Mouse (Mus musculus): ENCODE results near the gene Mon1a. TPM values are rescaled to one million over a fixed set of nuclear protein-coding genes. Genes with fewer than 3 reads are reported as not detected.

Gene Mon1a
- polyA plus RNA-seq, 1 experiment, result 34.9 TPM

GRCm38 (mm10) chr9:107932221-107932620 is 44.3 kb downstream of the Mon1a start:
- TF ChIP-seq CTCF (conservative IDR thresholded peaks at IDR 0.05; ENCODE audit: insufficient read depth, insufficient read length, low read depth, low read length) (no peak), POLR2A (IDR thresholded peaks at IDR 0.05; ENCODE audit: low read depth, low read length) (no peak)
- Histone ChIP-seq H3K27ac (ENCODE audit: insufficient read depth, low read depth, low read length) (no peak overlapping the region), H3K36me3 (ENCODE audit: control insufficient read depth, insufficient read depth, low read length) (no peaks in the 10 kb centered on the region), H3K27me3 (replicated peaks; ENCODE audit: control insufficient read depth, insufficient read depth, low read length) (peaks cover 5% of the 10 kb centered on the region; the same call in 1 of the 2 replicates), H3K4me1 (ENCODE audit: control insufficient read depth, insufficient read depth, low read length) (no peaks in the 10 kb centered on the region), H3K4me3 (ENCODE audit: insufficient read depth, low read depth, low read length) (no peak overlapping the region)
- WGBS, result 79% methylated on average over 4 of the region's 4 CpGs
- no peak for DNase-seq

- Histone ChIP-seq H3K27ac (ENCODE audit: insufficient read depth, low read depth, low read length) (no peak overlapping the region), H3K4me1 (ENCODE audit: control insufficient read depth, insufficient read depth, low read length) (no peaks in the 10 kb centered on the region), H3K27me3 (replicated peaks; ENCODE audit: control insufficient read depth, insufficient read depth, low read length) (peaks cover 5% of the 10 kb centered on the region; the same call in 1 of the 2 replicates), H3K4me3 (ENCODE audit: insufficient read depth, low read depth, low read length) (no peak overlapping the region), H3K36me3 (ENCODE audit: control insufficient read depth, insufficient read depth, low read length) (no peaks in the 10 kb centered on the region)
- TF ChIP-seq POLR2A (IDR thresholded peaks at IDR 0.05; ENCODE audit: low read depth, low read length) (no peak), CTCF (conservative IDR thresholded peaks at IDR 0.05; ENCODE audit: insufficient read depth, insufficient read length, low read depth, low read length) (no peak)
- DNase-seq, result no peak
- 73% methylated on average over 11 of the region's 11 CpGs for WGBS
Observed at GRCm38 (mm10) chr9:107934146-107934545, 46.2 kb downstream of the Mon1a start.

- no peak within 1 kb of the TSS for H3K4me3 ChIP-seq (ENCODE audit: insufficient read depth, low read depth, low read length)
- peaks cover 5% of the 10 kb centered on the region; the same call in 1 of the 2 replicates for H3K27me3 ChIP-seq (replicated peaks; ENCODE audit: control insufficient read depth, insufficient read depth, low read length)
- H3K36me3 ChIP-seq (ENCODE audit: control insufficient read depth, insufficient read depth, low read length), result no peaks in the 10 kb centered on the region
- no peaks in the 10 kb centered on the region for H3K4me1 ChIP-seq (ENCODE audit: control insufficient read depth, insufficient read depth, low read length)
- H3K27ac ChIP-seq (ENCODE audit: insufficient read depth, low read depth, low read length), result no peak within 1 kb of the TSS
- TF ChIP-seq POLR2A (IDR thresholded peaks at IDR 0.05; ENCODE audit: low read depth, low read length), result no peak
- 47% methylated on average over 2 of the region's 3 CpGs for WGBS
- DNase-seq, result no peak
Observed at GRCm38 (mm10) chr9:107935374-107935773, 47.4 kb downstream of the Mon1a start, which contains the start of gene Camkv. Camkv (plus strand) TSS chr9:107935674.

- WGBS, result 2% methylated on average over 40 of the region's 41 CpGs
- no peak overlapping the region for H3K27ac ChIP-seq (ENCODE audit: insufficient read depth, low read depth, low read length)
- no peak for TF ChIP-seq CTCF (conservative IDR thresholded peaks at IDR 0.05; ENCODE audit: insufficient read depth, insufficient read length, low read depth, low read length)
- no peak for TF ChIP-seq POLR2A (IDR thresholded peaks at IDR 0.05; ENCODE audit: low read depth, low read length)
- no peak for DNase-seq
- peaks cover 5% of the 10 kb centered on the region; the same call in 1 of the 2 replicates for H3K27me3 ChIP-seq (replicated peaks; ENCODE audit: control insufficient read depth, insufficient read depth, low read length)
- H3K4me3 ChIP-seq (ENCODE audit: insufficient read depth, low read depth, low read length), result no peak overlapping the region
- H3K36me3 ChIP-seq (ENCODE audit: control insufficient read depth, insufficient read depth, low read length), result no peaks in the 10 kb centered on the region
- no peaks in the 10 kb centered on the region for H3K4me1 ChIP-seq (ENCODE audit: control insufficient read depth, insufficient read depth, low read length)
Observed at GRCm38 (mm10) chr9:107935790-107936214, 47.9 kb downstream of the Mon1a start.

- Histone ChIP-seq H3K27me3 (replicated peaks; ENCODE audit: control insufficient read depth, insufficient read depth, low read length) (peaks cover 5% of the 10 kb centered on the region; the same call in 1 of the 2 replicates), H3K4me3 (ENCODE audit: insufficient read depth, low read depth, low read length) (no peak overlapping the region), H3K4me1 (ENCODE audit: control insufficient read depth, insufficient read depth, low read length) (no peaks in the 10 kb centered on the region), H3K27ac (ENCODE audit: insufficient read depth, low read depth, low read length) (no peak overlapping the region), H3K36me3 (ENCODE audit: control insufficient read depth, insufficient read depth, low read length) (no peaks in the 10 kb centered on the region)
- 9% methylated on average over 29 of the region's 29 CpGs for WGBS
- DNase-seq, result no peak
- TF ChIP-seq CTCF (conservative IDR thresholded peaks at IDR 0.05; ENCODE audit: insufficient read depth, insufficient read length, low read depth, low read length), result no peak
- no peak for TF ChIP-seq POLR2A (IDR thresholded peaks at IDR 0.05; ENCODE audit: low read depth, low read length)
Observed at GRCm38 (mm10) chr9:107936215-107936822, 48.4 kb downstream of the Mon1a start.

GRCm38 (mm10) chr9:107936831-107937230 is 48.9 kb downstream of the Mon1a start:
- DNase-seq, result no peak
- TF ChIP-seq POLR2A (IDR thresholded peaks at IDR 0.05; ENCODE audit: low read depth, low read length), result no peak
- no peak for TF ChIP-seq CTCF (conservative IDR thresholded peaks at IDR 0.05; ENCODE audit: insufficient read depth, insufficient read length, low read depth, low read length)
- Histone ChIP-seq H3K4me1 (ENCODE audit: control insufficient read depth, insufficient read depth, low read length) (no peaks in the 10 kb centered on the region), H3K27ac (ENCODE audit: insufficient read depth, low read depth, low read length) (no peak overlapping the region), H3K4me3 (ENCODE audit: insufficient read depth, low read depth, low read length) (no peak overlapping the region), H3K27me3 (replicated peaks; ENCODE audit: control insufficient read depth, insufficient read depth, low read length) (peaks cover 5% of the 10 kb centered on the region; the same call in 1 of the 2 replicates), H3K36me3 (ENCODE audit: control insufficient read depth, insufficient read depth, low read length) (no peaks in the 10 kb centered on the region)
- 41% methylated on average over 3 of the region's 3 CpGs for WGBS

GRCm38 (mm10) chr9:107947241-107948194 is 59.6 kb downstream of the Mon1a start:
- TF ChIP-seq CTCF (conservative IDR thresholded peaks at IDR 0.05; ENCODE audit: insufficient read depth, insufficient read length, low read depth, low read length), result no peak
- no peak for TF ChIP-seq POLR2A (IDR thresholded peaks at IDR 0.05; ENCODE audit: low read depth, low read length)
- Histone ChIP-seq H3K4me3 (ENCODE audit: insufficient read depth, low read depth, low read length) (no peak overlapping the region), H3K4me1 (ENCODE audit: control insufficient read depth, insufficient read depth, low read length) (no peaks in the 10 kb centered on the region), H3K27ac (ENCODE audit: insufficient read depth, low read depth, low read length) (no peak overlapping the region), H3K27me3 (replicated peaks; ENCODE audit: control insufficient read depth, insufficient read depth, low read length) (no peaks in the 10 kb centered on the region), H3K36me3 (ENCODE audit: control insufficient read depth, insufficient read depth, low read length) (no peaks in the 10 kb centered on the region)
- 84% methylated on average over 31 of the region's 31 CpGs for WGBS
- no peak for DNase-seq
